Mouse (Mus musculus) c-Kit-positive CD71-negative TER-119-negative erythroid progenitor cells, embryonic 14.5 days (primary cell): Measurements from ENCODE around the gene Tdrd7.

Experiments used
- DNase-seq: peaks from one replicate; pipeline ENCODE4 v3.0.0-alpha.2; 2013; ENCODE audit warnings: low read depth

Tdrd7 gene

DNA sequence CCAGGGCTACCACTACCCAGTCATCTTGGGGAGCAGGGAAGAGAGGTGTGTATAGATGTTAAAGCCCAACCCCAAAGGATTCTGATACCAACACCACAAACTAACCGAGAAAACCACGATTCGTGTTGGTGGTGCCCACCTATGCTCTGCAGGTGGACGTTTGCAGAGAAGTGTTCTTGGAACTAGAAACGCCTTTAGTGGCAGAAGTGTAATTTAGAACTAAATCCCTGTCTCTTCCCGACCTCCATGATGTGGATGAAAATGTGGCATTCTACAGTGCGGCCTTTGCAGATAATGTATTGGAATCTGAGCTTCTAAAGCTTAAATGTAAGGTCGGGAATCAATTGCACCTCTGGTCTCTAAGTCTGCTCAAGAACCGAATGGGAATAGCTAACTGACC, 7.8 kb downstream of the Tdrd7 start:
- DNase-seq = no peak

DNA sequence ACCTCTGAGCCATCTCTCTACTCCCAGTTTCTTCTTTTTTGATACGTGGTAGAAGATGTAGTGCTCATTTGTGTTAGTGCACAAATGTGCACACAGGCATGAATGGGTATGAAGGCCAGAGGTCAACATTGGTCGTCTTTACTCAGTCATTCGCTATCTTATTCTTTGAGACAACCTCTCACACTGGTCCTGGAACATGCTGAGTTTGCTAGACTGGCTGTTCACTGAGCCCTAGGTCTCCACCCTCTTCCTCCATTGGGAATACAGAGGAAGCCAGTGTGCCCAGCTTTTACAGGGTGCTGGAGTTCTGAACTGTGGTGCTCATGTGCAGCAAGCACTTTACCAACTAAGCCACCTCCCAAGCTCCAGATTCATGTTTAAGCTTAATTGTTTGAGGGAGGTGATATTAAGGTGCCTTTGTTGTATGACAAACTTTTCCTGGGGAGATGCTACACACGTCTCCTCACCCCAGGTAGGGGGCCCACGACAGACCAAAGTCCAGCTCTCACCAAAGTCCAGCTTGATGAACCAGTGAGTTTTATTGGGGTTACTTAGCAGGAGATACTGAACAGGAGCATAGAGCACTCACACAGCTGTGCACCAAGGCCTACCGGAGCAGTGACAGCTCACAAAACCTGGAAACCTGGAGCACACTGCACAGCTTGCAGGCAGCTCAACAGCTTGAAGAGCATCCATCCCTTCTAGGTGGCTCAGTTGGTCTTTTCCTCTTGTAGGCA, 12.0 kb downstream of the Tdrd7 start:
- no peak for DNase-seq

DNA sequence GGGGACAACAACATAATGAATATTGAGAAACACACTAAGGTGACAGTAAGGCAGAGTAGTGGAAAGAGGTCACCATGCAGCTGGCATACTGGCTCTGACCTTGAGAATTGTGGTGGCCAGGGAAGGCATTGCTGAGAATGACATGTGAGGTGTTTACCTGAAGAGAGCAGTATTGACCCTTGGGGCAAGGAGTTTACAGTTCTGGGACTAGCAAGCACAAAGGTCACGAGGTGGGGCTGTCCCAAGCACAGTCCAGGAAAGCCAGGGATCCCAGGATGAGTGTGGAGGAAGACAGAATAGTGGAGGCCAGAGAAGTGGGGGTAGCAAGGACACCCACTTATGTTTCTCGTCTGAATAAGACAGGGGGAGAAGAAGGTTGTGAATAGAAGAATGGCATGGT, 14.8 kb downstream of the Tdrd7 start:
- no peak for DNase-seq

DNA sequence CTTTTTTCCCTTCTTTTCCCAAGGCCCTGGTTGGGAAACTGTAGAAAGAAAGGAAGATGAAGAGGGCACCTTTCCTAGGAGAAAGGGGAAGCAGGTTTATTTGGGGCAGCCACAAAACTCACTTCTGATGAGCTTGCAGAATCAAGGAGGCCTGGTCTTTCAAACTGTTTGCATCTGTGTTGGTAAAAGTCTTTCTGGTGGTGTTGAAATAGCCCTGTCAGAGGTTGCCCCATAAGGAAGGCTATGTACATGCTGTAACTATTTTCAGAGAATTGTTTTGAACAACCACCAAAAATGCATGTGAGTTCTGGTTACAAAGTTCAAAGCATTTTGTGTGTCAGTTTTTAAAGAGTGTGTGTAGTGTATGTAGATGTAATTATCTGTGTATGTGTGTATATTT, 15.9 kb downstream of the Tdrd7 start:
- no peak for DNase-seq

DNA sequence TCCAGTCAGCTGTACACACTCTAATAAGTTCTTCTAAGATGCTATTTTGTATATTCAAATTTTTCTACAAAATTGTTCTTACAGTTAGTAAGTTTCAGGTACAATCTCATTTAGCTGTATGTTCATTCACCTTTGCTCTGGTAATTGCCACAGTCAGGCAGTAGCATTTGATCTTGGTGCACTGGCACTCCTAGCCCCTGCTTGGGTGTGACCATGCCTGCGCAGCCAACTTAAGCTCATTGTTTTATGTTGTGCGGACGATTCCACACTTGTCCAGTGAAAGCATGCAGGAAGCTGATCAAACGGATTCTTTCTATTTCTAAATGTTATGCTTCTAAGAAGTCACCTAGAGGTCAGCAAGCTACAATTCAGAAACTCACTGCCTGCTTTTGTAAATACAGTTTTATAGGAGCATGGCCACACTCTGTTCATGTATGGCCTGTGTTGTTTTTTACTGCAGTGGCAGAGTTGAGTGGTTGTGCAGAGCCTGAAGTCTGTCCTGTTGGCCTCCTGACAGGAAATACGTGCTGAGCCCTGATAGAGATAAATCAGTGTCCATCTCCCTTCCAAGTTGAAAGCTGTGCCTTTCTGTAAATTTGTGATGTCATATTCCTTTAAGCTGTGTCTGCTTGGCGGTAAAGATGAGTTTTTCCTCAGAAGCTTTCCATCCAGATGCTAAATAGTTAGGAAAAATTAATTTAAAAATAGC, 25.4 kb downstream of the Tdrd7 start:
- no peak for DNase-seq

DNA sequence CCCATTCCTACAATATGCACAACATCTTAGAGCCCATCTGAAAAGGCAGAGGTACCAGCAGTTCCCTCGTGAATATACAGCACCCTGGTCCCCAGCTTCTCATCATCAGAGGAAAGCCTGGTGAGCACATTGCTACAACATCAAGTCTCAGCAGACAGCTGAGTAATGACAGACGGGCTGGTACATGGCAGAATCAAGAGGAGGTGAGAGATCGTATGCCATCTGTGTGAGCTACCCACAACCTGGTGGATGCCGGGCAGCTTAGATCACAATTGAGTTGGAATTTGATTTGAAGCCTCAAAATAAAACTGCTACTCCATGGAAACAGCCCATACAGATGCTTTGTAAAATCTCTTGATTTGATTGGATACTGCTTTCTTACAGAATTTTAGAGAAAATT, 33.4 kb downstream of the Tdrd7 start:
- DNase-seq = no peak

DNA sequence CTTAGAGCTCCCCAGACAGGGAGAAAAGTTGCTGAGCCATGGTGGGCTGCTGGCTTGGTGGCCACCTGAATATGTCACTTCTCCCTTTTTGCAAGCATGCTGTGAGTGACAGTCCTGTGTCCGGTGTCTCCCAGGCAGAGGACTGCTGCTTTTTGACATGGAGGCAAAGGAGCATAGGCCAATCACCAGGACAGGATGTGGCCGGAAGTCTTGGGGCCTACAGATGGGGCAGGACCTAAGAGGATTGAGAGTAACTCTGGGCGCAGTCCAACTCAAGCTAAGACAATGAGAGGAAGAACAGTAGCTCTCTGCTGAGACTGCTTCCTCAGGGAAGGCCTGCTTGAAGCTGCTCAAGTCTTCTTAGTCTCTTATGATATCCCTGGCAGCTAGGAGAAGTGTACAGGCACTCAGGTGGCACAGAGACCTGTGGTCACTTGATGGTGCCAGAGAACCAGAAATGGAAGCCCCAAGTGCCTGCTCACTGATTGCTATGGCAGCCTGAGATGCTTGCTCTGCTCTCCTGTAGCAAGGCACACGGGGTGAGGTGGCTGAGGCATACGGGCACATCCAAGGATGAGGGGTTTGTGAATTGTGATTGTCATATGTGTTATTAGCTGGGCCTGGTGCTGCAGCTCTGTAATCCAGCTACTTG, 43.1 kb downstream of the Tdrd7 start:
- peak; percentile 17 for DNase-seq

DNA sequence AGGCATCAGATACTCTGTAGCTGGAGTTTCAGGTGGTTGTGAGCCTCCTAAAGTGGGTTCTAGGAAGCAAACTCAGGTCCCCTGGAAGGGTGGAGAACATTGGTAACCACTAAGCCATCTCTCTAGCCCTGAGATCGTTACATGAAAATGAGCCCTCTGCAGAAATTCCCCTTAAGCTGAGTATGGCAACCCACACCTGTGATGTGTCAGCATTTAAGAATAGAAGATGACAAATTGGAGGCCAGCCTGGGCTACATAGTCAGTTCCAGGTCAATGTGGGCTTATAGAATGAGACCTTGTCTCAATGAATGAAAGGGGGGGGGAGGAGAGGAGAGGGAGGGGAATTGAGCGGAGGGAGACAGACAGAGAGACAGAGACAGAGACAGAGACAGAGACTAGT, 46.6 kb downstream of the Tdrd7 start:
- no peak for DNase-seq

DNA sequence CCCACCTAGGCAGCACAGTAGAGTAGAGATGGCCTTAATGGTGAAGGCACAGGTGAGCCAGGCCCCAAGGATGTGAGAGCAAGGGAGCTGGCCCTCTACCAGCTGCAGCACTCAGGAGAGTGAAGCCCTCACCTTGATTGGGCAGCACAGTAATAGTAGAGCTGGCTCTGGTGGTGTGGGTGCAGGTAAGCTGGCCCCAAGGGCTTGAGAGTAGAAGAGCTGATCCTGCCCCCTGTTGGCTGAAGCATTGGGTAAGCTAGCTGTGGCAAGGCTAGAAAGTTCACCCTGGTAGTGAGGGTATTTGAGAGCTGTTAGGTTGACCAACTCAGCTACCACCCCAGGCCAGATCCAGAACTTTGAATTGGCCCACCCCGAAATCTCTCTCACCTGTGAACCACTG, 50.5 kb downstream of the Tdrd7 start:
- no peak for DNase-seq

DNA sequence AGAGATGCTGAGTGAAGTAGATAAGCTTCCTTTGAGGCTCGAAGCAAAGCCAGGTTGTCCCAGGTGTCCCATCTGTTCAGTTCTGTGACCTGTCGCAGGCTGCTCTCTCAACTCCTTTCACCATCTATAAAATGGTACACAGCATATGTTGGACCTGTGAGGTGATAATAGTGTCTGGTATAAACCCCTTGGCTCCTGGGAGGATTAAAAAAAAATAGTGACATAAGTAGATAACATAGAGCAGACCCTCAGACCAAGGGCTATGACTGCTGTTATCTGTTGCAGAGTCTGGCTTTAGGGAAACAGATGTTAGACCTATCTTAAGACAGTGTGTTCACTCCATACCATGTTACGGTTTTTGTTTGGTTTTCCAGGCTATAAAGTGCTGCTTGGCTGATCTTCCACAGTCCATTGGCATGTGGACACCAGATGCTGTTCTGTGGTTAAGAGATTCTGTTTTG, 57.9 kb downstream of the Tdrd7 start:
- no peak for DNase-seq

DNA sequence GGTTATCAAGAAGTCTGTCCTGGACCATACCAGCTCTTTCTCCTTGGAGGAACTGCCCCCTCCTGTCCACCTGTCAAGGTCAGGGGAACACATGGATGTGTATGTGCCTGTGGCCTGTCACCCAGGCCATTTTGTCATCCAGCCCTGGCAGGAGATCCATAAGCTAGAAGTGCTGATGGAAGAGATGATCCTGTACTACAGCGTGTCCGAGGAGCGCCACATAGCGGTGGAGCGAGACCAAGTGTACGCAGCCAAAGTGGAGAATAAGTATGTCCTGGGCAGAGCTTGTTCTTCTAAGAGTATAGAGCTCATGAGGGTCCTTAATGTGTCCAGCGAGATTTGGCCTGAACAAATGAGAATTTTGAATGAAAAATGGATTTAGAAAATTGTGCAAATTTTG, 60.8 kb downstream of the Tdrd7 start:
- no peak for DNase-seq

DNA sequence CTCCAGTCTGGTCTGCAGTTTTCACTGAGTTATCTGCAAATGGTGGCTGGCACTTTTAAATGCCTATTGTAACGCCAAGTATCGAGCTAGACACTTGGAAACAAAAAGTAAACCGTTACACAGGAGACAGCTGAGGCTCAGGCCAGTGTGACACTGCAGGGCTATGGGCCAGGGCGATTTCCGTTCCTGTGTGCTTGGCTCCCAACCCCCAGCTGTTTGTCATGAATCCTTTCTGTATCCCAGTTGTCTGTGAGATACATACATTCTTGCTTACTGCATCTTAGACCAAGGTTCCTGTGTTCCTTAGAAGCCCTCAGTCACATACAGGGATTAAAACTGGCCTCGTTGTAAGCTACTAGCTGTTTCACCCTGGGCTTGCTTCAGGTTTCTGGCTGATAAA, 63.1 kb downstream of the Tdrd7 start:
- no peak for DNase-seq

DNA sequence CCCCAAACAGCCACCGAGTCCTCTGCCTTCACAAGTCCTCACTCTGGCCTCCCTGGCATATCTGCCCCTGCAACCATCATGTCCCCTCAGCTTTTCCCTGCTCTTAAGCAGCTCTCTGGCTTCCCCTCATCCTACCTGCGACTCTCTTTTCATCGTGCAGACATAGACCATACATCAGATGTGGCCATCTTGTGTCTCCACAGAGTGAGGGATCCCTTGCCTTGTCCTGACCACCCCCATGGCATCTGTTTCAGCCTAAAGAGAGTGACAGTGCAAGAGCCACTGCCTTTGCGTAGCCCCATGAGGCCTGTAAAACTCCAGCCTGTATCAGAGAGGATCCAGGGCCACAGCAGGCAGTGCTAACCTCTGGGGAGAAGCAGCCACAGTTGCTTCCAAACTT, 63.6 kb downstream of the Tdrd7 start:
- DNase-seq = no peak

DNA sequence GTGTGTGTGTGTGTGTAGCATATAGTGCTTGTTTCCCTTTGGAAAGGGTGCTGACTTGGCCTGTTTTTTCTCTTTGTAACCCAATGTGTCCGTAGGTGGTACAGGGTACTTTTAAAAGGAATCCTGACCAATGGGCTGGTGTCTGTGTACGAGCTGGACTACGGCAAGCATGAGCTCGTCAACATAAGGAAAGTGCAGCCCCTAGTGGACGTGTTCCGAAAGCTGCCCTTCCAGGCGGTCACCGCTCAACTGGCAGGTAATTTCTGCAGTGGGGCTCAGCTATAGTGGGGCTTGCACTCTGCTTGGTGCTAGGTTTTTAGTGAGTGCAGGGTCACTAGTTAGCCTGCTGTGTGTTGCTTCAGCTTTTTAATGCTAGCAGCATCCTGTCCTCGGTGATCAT, 64.4 kb downstream of the Tdrd7 start:
- DNase-seq = no peak

DNA sequence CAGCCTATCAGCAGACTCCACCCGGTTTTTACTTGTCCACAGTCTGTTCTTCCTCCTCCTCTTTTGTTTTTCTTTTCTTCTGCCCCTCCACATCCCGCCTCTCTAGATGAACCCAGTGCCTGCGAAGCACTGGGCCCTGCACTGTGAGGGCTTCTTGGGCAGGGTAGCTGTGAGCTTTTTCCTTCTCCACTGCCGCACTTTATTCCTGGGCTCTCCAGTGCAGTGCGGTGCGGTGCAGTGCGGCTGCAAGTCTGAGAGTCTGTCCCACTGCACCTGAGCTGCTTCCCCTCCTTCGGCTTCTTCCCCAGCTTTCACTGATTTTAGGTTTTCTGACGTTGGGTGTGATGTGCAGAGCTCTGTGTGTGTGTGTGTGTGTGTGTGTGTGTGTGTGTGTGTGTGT, 67.3 kb downstream of the Tdrd7 start:
- DNase-seq = no peak

DNA sequence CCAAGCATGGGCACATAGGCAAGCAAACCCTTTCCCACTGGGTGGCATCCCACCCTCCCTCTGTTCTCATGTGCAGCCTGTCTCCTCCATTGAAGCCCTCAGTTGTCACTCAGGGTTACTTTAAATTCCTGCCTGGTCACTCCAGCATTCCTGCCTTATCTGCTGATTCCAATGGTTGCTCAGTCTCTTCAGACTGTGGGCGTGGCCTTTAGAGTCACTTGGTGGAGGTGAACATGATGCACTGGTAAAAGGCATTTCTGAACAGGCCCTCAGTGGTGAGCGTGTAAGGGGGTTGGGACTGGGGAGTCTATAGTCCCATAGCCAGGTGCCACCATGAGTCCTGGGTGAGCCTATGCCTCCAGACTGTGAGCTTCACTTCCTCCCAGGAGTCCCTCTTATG, 68.1 kb downstream of the Tdrd7 start:
- DNase-seq = no peak

DNA sequence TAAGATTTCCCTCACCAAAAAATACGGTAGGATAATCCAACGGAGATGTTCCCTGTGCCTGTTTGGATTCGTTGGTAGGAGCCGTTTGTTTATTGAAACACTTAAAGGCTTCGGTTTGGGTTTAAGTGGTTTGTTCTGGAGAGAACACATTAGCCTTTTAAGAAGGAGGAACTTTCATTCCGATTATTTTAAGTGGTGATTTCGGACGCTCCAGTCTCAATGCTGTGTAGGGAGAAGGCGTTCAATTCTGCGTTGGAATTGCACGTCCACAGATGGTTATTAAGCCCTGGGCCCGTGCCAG, 73.4 kb downstream of the Tdrd7 start:
- DNase-seq = no peak

DNA sequence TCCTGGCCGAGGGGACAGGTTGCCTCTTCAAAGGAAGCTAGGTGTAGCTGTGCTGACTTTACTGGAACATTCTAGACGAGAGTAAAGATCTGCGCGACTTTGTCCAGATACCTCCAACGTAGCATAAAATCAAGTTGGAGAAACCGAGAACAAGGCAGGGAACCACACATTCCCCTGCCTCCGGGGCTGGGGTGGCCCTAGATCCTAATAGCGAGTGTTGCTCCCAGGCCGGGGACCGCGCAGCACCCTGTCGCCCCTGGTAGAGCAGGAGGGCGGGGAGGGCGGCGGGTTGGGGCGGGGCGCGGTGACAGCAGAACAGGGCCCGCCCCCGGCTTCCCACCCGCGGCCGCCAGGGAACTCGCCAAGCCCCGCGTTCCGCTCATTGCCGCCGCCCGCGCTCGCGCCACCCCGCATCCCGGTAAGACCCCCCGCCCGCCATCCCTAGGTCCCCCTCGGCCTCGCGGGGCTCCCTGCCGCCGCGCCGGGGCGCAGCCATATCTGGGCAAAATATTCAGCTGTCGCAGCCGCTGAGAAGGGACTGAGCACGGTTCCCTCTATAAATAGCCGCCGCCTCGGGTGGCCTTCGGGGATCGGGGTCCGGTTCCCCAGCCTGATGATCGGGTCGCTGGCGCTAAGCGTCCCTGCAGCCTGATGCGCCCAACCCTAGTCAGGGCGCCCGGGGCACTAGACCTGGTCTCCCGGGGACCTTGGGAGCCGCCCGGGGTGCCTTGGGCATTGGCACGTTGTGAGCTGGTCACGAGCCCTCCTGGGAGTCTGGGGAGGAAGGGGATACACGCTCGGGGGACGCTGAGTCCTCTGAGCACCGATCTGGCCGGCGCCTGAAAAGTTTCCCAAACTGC, 74.0 kb downstream of the Tdrd7 start, which contains the start of gene Tmod1:
Gene Tmod1 (plus strand): TSS at position 44 of the 860 bp plus-strand sequence.
- no peak for DNase-seq

DNA sequence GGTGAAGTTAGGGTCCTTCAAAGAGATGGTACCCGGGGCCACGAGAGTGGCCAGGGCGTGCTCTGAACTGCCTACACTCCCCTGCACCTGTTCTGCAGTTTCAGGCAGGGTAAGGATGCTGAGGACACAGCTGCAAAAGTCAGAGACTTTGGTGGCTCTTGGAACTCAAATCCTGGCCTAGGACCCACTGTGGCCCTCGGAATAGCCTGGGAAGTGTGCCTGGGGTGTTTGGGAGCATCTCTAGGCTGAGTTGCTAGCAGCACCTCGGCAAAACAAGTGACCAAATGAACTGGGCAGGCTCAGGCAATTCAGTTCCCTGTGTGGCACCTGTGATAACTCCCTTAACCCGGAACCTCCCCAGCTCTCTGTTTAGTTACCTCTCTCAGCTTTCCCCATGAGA, 74.8 kb downstream of the Tdrd7 start:
- no peak for DNase-seq

DNA sequence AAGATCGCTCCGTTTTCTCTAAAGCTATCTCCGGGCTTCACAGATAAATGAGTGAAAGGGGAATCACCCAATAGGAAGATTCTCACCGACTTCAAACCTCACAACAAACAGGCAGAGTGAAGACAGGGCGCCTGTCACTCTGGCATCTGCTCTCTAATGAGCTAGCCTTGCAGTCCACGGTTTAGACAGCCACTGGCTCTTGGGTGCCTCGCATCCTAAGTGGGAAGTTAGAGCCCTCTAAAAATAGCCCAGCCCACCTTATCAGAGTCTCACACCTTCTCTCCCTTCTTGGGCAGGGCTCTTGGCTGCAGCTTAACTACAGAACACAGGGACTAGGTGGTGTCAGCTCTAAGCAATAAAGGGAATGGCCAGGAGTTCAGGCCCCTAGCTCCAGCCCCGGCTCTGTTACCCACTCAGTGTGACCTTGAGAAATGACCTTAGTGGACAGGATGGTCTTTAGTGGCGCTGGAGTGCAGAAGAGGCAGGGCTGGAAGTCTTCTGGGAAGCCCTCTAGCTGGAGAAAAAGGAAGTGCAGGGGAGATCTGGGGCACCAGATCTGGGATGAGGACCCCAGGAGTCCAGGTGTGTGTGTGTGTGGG, 75.6 kb downstream of the Tdrd7 start:
- DNase-seq = peak; percentile 51

DNA sequence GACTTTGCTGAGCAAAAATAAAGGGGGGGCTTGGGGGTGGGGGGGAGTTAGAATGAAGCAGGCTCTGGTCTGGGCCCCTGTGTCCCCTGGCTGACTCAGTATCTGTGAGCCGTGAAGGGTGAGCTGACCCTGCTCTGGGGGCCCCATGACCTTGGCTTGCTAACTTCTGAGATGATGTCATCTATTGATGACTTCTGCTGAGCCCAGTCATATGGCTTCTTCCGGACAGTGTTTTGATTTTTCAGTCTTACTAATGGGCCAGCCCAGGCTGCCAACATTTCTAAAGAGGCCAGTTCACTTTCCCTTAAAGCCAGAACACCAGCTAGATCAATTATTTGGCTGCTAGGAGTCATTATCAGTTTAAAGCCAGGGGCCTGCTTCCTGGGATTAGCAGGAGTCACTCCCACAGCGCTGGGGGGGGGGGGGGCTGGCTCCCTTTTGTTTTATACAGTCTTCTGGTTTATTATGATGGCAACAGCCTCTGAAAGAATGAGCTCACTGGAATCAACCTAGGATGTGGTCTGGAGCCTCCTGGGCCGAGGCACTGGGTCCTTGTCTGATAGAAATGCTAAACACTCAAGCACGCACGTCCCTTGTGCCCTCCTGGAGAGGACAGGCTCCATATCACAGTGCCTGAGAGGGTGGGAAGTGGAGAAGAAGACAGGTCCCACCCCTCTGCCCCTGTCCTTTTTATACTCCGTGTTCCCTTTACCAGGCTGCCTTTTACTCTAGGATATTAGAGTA, 76.8 kb downstream of the Tdrd7 start:
- DNase-seq = no peak
